Mouse (Mus musculus) stomach, postnatal 0 days (tissue): ENCODE data around the gene Frs3.

ENCODE experiments used
- CTCF ChIP-seq: IDR thresholded peaks from 2 replicates; pipeline ENCODE4 v1.5.1; 2016; ENCODE audit warnings: antibody characterized with exemption, low read depth, mild to moderate bottlenecking, moderate library complexity
- EP300 ChIP-seq: optimal IDR thresholded peaks from 2 replicates; pipeline ENCODE3; 2016; ENCODE audit warnings: antibody characterized with exemption

GRCm38 (mm10) chr17:47715037-47715436 is 26.2 kb downstream of the Frs3 start:
- TF ChIP-seq CTCF (no peak), EP300 (no peak)
